Mouse (Mus musculus): ENCODE results near the gene Taar5. TPM values are rescaled to one million over a fixed set of nuclear protein-coding genes. Genes with fewer than 3 reads are reported as not detected.

The Taar5 gene
- total RNA-seq, 1 experiment from 2014 or later = not detected

- no peak for ATAC-seq (ENCODE audit: extremely low read depth, insufficient number of reproducible peaks, low FRiP score, poor library complexity, severe bottlenecking)
Observed at GRCm38 (mm10) chr10:23999639-24000038, 29.1 kb downstream of the Taar5 start, which contains the start of gene Taar7b. Gene Taar7b, plus strand, starts transcription at chr10:23999939.

GRCm38 (mm10) chr10:24006442-24006841, 35.9 kb downstream of the Taar5 start:
- ATAC-seq (ENCODE audit: extremely low read depth, insufficient number of reproducible peaks, low FRiP score, poor library complexity, severe bottlenecking) = no peak

GRCm38 (mm10) chr10:24007034-24007433, 36.5 kb downstream of the Taar5 start:
- ATAC-seq (ENCODE audit: extremely low read depth, insufficient number of reproducible peaks, low FRiP score, poor library complexity, severe bottlenecking) = no peak

- ATAC-seq (ENCODE audit: extremely low read depth, insufficient number of reproducible peaks, low FRiP score, poor library complexity, severe bottlenecking) = no peak
Observed at GRCm38 (mm10) chr10:24008143-24008542, 37.6 kb downstream of the Taar5 start.

Other genes with a start within 250 kb of the Taar5 start
- gene Rps12, start 183.4 kb upstream of the Taar5 start, total RNA-seq (2017) = 830 and 867 TPM in 2 replicates
- not detected in 2 replicates for gene Slc18b1, start 173.7 kb upstream of the Taar5 start, total RNA-seq (2017)
- 83.7 and 93.7 TPM in 2 replicates for gene Vnn3, start 119.2 kb upstream of the Taar5 start, total RNA-seq (2017)
- gene Vnn1, start 76.0 kb upstream of the Taar5 start, total RNA-seq (2017) = 0.86 TPM in 1 of 2 replicates, not detected in the other
- not detected in 2 replicates for gene Taar1, start 50.4 kb upstream of the Taar5 start, total RNA-seq (2017)
- gene Taar2, start 32.1 kb upstream of the Taar5 start, total RNA-seq (2017) = 0.61 TPM in 1 of 2 replicates, not detected in the other
- gene Taar3, start 21.1 kb upstream of the Taar5 start, total RNA-seq (2017) = not detected in 2 replicates
- gene Taar4, start 10.2 kb upstream of the Taar5 start, total RNA-seq (2017) = not detected in 2 replicates
- gene Taar6, start 14.9 kb downstream of the Taar5 start, total RNA-seq (2017) = not detected in 2 replicates
- not detected in 2 replicates for gene Taar7a, start 22.8 kb downstream of the Taar5 start, total RNA-seq (2017)
- gene Taar7b, start 29.2 kb downstream of the Taar5 start, total RNA-seq (2017) = not detected in 2 replicates
- not detected in 2 replicates for gene Taar7d, start 56.5 kb downstream of the Taar5 start, total RNA-seq (2017)
- gene Taar7e, start 66.9 kb downstream of the Taar5 start, total RNA-seq (2017) = not detected in 2 replicates
- gene Taar7f, start 78.8 kb downstream of the Taar5 start, total RNA-seq (2017) = not detected in 2 replicates
- gene Taar8a, start 105.8 kb downstream of the Taar5 start, total RNA-seq (2017) = not detected in 2 replicates
- not detected in 2 replicates for gene Taar8b, start 121.6 kb downstream of the Taar5 start, total RNA-seq (2017)
- not detected in 2 replicates for gene Taar8c, start 131.2 kb downstream of the Taar5 start, total RNA-seq (2017)
- gene Taar9, start 138.8 kb downstream of the Taar5 start, total RNA-seq (2017) = not detected in 2 replicates
- 95.9 and 112 TPM in 2 replicates for gene Stx7, start 178.6 kb downstream of the Taar5 start, total RNA-seq (2017)

All from neutrophil, adult 5-6 weeks (primary cell).